Mouse (Mus musculus) layer of hippocampus, postnatal 10 days (tissue): Measurements from ENCODE around the gene Maats1. TPM values are rescaled to one million over a fixed set of nuclear protein-coding genes. Genes with fewer than 3 reads are reported as not detected.

Experiments used
- DNase-seq, 2 experiments: peaks; one replicate each; pipeline ENCODE4 v3.0.0; 2021; ENCODE audit warnings: low spot score in 2 of 2
- total RNA-seq, 2 experiments: library from RNA; stranded (reverse); gene quantifications; 2 replicates each; pipeline ENCODE4 v1.2.3; 2021

Maats1 gene
- total RNA-seq, 2 experiments from 2014 or later: 1.7 to 1.8 TPM

GRCm38 (mm10) chr16:38295349-38295930 is 46.5 kb downstream of the Maats1 start:
- no peak for DNase-seq

- no peak for DNase-seq
These were observed 47.1 kb downstream of the Maats1 start, which contains the start of gene Nr1i2 for GRCm38 (mm10) chr16:38294685-38295348. Gene Nr1i2 (minus strand): TSS chr16:38294824.

- no peak for DNase-seq
These were observed 51.8 kb downstream of the Maats1 start for GRCm38 (mm10) chr16:38290151-38290550.

GRCm38 (mm10) chr16:38288851-38289250 is 53.1 kb downstream of the Maats1 start:
- DNase-seq: no peak

GRCm38 (mm10) chr16:38287762-38288161 is 54.2 kb downstream of the Maats1 start:
- no peak for DNase-seq

DNA sequence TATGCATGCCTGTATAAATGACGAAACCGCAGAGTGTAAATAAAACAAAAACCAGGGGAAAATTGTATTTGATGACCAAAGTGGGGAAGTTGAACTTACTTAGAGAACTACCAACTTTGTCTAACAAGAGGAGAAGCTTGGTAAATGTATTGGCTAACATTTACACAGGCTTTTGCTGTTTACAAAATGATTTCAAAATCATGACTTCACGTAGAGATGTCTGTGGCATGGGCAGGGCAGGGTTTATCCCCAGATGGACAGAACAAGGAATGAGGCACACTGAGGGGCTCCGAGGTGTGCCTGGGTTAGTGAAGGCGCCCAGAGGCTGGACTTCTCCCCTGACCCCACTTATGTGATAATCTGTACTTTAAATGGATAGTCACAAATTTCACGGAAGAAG is 54.6 kb downstream of the Maats1 start:
- DNase-seq: no peak

GRCm38 (mm10) chr16:38286541-38286940 is 55.4 kb downstream of the Maats1 start:
- DNase-seq: no peak

- no peak for DNase-seq
These were observed 56.1 kb downstream of the Maats1 start for GRCm38 (mm10) chr16:38285801-38286200.

GRCm38 (mm10) chr16:38283300-38283699 is 58.6 kb downstream of the Maats1 start:
- no peak for DNase-seq

GRCm38 (mm10) chr16:38282559-38283160 is 59.3 kb downstream of the Maats1 start:
- DNase-seq: no peak

DNA sequence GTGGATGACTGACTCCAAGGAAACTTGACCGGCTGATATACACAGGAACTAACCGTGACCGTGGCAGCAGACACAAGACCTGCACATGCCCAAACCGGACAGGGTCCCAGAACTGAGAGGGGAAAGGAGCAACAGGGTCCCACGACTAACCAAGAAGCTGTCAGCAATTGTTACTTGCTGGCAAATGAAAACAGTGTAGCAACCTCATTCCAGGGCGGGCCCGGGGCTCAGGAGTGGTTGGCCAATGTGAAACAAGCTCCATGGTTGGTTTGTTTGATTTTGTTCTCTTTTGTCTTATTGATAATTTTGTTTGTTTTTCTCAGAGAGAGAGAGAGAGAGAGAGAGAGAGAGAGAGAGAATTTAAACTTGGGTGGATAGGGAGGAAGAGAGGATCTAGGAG is 61.0 kb downstream of the Maats1 start:
- DNase-seq: no peak

DNA sequence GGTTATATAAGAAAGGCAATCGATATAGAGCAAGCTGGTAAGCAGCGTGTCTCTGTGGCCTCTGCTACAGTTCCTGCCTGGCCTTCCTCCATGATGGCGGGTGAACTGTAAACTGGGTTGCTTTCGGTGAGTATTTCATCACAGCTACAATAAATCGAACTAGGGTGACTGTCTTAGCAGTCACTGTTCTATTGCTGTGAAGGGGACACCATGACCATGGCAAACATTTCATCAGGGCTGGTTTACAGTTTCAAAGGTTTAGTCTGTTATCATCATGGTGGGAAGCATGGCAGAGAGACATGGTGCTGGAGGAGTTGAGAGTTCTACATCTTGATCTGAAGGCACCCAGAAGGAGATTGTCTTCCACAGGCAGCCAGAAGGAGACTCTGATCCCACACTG is 62.1 kb downstream of the Maats1 start:
- no peak for DNase-seq

DNA sequence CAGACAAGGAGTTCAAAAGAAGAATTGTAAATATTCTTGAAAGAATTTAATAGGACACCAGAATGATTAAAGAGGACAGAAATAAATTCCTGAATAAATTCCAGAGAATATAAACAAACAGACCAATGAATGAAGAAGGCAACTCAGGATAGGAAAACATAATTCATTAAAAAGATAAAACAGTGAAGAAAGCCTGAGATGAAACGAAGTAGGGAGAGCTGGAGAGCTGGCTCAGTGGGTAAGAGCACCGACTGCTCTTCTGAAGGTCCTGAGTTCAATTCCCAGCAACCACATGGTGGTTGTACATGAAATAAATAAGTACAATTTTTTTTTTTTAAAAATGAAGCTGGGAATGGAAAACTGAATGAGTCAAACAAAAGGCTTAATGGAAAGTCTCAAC is 67.2 kb downstream of the Maats1 start:
- no peak for DNase-seq

GRCm38 (mm10) chr16:38272483-38272882 is 69.5 kb downstream of the Maats1 start:
- no peak for DNase-seq

DNA sequence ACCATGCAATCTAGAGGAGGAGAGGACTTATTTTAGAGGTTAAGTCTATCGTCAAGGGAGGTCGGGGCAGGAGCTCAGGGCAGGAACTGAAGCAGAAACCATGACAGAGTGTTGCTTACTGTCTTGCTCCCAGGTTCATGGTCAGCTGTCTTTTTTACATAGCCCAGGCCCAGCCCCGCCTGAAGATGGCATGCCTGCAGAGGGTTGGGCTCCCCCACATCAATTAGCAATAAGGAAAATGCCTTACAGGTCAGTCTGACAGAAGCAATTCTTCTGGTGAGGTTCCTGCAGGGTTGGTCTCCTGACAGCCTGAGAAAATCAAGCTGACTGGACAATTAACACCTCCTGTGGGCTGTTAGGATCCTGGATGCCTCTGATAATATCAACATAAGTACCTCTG is 70.3 kb downstream of the Maats1 start:
- DNase-seq: no peak

- DNase-seq: no peak
These were observed 86.0 kb downstream of the Maats1 start for GRCm38 (mm10) chr16:38255927-38256326.

- no peak for DNase-seq
These were observed 86.8 kb downstream of the Maats1 start for GRCm38 (mm10) chr16:38255107-38255506.

DNA sequence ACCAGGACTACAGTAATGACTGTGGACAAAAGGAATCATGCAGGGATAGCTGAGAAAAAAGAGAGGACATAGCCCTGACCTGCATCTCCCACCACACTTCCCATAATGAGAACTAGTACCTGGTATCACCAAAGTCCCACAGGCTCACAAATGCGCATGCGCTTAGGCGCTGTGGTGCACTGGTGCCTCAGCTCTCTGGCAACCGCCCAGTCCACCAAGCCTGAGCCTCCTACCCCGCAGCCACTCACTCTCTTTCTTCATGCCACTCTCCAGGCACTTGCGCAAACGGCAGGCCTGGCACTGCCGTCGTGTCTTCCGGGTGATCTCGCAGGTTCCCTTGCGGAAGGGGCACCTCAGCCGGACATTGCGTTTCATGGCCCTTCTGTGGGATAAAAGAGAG is 87.9 kb downstream of the Maats1 start:
- no peak for DNase-seq

DNA sequence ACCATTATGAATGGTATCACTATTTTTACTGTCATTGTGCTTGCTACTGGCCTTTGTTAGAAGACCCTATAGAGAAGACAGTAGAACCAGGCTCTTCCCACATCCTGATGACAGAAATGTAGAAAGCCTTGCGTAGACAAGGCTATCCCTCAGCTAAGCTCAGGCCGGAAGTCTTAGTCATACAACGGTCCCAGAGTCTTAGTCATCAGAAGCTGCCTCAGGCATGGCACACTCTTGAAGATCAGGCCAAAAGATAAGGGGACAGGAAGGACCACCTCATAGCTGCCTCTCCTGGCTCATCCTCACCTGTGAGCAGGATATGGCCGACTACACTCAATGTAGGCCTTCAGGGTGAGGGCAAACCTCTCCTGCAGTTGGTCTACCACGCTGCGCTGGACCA is 91.5 kb downstream of the Maats1 start:
- no peak for DNase-seq

DNA sequence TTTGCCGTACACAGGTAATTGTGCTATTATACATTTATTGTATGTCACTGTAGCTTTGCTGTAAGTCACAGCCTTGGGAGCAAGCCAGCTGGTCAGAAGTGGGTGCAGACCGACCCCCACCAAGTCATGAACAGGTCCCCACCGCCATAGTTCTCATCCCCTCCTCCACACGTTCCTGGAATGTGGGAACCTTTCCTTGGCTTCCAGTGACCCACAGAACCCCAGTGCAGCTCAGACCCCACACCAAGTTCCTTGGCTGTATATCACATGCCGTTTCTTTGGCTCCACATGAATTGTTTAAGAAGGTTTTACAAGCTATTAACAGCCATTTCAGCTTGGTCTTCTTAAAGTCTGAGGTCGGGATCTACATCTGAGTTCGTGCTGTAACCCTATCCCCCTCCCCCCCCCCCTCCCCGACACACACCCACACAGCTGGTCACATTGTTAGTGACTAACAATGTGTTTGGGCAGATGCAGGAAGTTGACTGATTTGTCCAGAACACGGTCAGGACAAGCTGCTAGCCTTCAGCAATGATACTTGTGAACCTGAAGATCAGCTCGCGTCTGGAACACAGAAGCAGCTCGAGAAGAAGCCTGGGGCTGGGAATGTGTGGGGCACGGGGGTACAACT is 93.5 kb downstream of the Maats1 start:
- no peak for DNase-seq
